Mouse (Mus musculus) lung, embryonic 14.5 days (tissue): ENCODE measurements at regions not wholly inside any gene's neighbourhood (a gene's known extent, or its start where the extent isn't known, plus 50 kb on each side); places are given as distances from the start of the nearest gene placed in this dataset.

ENCODE experiments used
- ATAC-seq: fragments of 200-750 bp; cut with Nextera tagmentation; 2 replicates; pipeline ENCODE4 v1.8.0; 2017; ENCODE audit warnings: mild to moderate bottlenecking, moderate TSS enrichment, moderate library complexity; ENCODE audit not compliant: insufficient read depth
- DNase-seq: peaks from one replicate; pipeline ENCODE4 v3.0.0-alpha.2; 2015
- H3K27ac ChIP-seq: fragments of 300-500 bp; sonication (generic); 2 replicates; pipeline ENCODE4 v1.5.1; 2014; ENCODE audit warnings: low read depth, mild to moderate bottlenecking, moderate library complexity
- H3K27me3 ChIP-seq: fragments of 300-500 bp; sonication (generic); 2 replicates; pipeline ENCODE4 v1.6.1; 2014; ENCODE audit warnings: low read length, control low read depth; ENCODE audit not compliant: insufficient read depth
- H3K36me3 ChIP-seq: fragments of 300-500 bp; sonication (generic); 2 replicates; pipeline ENCODE4 v1.6.1; 2014; ENCODE audit warnings: control low read depth; ENCODE audit not compliant: insufficient read depth
- H3K4me1 ChIP-seq: fragments of 300-500 bp; sonication (generic); 2 replicates; pipeline ENCODE4 v1.6.1; 2014; ENCODE audit warnings: antibody characterized with exemption, control low read depth; ENCODE audit not compliant: insufficient read depth
- H3K4me2 ChIP-seq: fragments of 300-500 bp; sonication (generic); 2 replicates; pipeline ENCODE4 v1.6.1; 2014; ENCODE audit warnings: mild to moderate bottlenecking
- H3K4me3 ChIP-seq: fragments of 300-500 bp; sonication (generic); 2 replicates; pipeline ENCODE4 v1.5.1; 2014; ENCODE audit warnings: low read depth, low read length
- H3K9ac ChIP-seq: fragments of 300-500 bp; sonication (generic); 2 replicates; pipeline ENCODE4 v1.6.1; 2014
- H3K9me3 ChIP-seq: fragments of 300-500 bp; sonication (generic); 2 replicates; pipeline ENCODE4 v1.6.1; 2016; ENCODE audit warnings: low read depth, low read length, control low read depth
- CTCF ChIP-seq: IDR thresholded peaks from 2 replicates; pipeline ENCODE4 v1.5.1; 2016; ENCODE audit warnings: antibody characterized with exemption, low read depth
- WGBS: fragments of 180-500 bp; shearing (Covaris S2); extraction: QIAGEN DNeasy Blood & Tissue Kit; methylation state at CpG from one replicate; pipeline ENCODE4 v1.1.7; 2014; 5-methylcytosine and 5-hydroxymethylcytosine counted together

DNA sequence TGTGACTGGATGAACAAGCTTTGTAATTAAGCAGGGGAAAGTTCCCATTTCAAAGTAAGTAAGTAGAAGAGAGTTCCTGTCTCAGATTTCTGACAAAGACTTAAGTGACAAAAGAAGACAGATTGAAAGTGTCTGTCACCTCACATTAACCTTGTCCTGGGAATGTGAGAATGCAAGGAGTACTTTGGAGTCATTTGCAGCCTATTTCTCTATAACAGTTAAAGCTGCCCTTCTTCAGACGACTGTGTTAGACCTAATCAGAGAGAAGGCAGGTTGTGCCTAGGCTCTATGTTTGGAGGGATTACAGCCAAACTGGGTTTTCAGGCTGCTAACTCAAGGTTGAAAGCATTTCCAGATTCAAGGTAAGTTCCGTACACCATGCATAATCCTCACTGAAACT is 446.5 kb downstream of the Pdgfc start:
- H3K27me3 ChIP-seq = no peaks in the 10 kb centered on the region
- no peaks in the 10 kb centered on the region for H3K4me1 ChIP-seq
- WGBS = 69% methylated on average over 2 of the region's 2 CpGs
- no peak for DNase-seq
- H3K4me2 ChIP-seq = no peak overlapping the region
- no peak overlapping the region for H3K27ac ChIP-seq
- no peaks in the 10 kb centered on the region for H3K9me3 ChIP-seq
- H3K36me3 ChIP-seq = no peaks in the 10 kb centered on the region
- no peak for ATAC-seq
- no peak overlapping the region for H3K9ac ChIP-seq
- no peak for TF ChIP-seq CTCF
- H3K4me3 ChIP-seq = no peak overlapping the region

DNA sequence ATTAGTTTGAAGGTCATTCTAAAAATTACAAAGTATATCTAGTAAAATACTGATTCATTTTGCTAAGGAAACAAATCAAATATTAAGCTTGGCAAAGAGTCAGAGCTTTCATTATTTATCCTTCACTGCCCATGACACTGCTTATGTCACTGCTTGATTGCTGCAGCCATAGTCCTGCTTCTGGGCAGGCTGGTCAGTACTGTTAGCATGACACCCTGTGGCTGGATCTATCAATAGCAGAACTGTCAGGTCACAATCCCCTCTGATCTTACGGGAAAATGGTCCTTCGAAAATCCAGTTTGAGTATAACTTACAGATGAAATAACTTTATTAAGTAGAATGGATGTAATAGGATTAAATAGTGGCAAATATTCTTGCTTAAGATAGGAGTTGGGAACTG is 447.1 kb downstream of the Pdgfc start:
- Histone ChIP-seq H3K27ac (no peak overlapping the region), H3K27me3 (no peaks in the 10 kb centered on the region), H3K9ac (no peak overlapping the region), H3K4me2 (no peak overlapping the region), H3K9me3 (no peaks in the 10 kb centered on the region; the same call in 1 of the 2 replicates), H3K4me1 (no peaks in the 10 kb centered on the region), H3K36me3 (no peaks in the 10 kb centered on the region), H3K4me3 (no peak overlapping the region)
- TF ChIP-seq CTCF = peak; percentile 54
- ATAC-seq (no peak), DNase-seq (peak; percentile 52)
- WGBS = 53% methylated on average over 2 of the region's 2 CpGs

DNA sequence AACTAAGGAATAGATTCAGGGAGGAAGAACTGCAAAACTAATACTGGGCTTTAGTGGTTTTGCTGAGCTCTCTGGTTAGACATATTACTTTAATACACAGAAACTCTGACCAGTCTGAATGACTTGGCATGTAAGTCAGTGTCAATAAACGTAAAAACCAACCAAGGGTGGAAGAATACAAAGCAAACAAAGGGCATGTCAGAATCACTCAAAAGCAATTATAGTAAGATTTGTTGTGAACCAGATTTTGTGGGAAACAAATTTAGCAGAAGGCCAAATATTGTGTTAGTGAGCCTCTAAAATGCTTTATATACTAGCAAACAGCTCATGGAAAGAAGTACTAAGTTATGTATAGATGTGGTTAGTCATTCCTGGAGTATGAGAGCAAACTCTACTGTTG is 427.1 kb upstream of the Ctso start:
- no peak for ATAC-seq
- Histone ChIP-seq H3K9ac (no peak overlapping the region), H3K27me3 (no peaks in the 10 kb centered on the region), H3K9me3 (no peaks in the 10 kb centered on the region), H3K4me3 (no peak overlapping the region), H3K4me1 (no peaks in the 10 kb centered on the region), H3K4me2 (no peak overlapping the region), H3K36me3 (no peaks in the 10 kb centered on the region), H3K27ac (no peak overlapping the region)
- no peak for TF ChIP-seq CTCF
- 74% methylated on average over 1 of the region's 1 CpGs for WGBS
- DNase-seq = no peak

DNA sequence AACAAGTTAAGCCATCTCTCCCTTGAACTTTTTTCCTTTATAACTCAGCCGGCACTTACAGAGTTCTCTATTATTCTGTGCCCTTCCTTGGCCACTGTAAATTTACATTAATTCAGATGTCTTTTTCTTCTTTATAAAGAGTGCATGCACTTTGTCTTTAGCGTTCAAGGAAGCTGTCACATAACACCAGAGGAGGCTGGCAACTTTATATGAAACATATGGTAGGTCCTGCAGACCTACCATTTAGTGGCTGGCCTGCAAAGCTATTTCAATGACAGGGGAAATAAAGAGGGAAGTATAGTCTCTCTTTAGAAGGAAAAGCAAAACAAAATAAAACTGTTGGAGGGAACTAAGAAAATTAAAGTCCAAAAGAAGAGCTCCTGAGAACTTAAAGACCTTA is 423.8 kb upstream of the Ctso start:
- no peaks in the 10 kb centered on the region for H3K27me3 ChIP-seq
- 31% methylated on average over 2 of the region's 2 CpGs for WGBS
- no peak overlapping the region for H3K4me3 ChIP-seq
- ATAC-seq (no peak), DNase-seq (no peak)
- no peaks in the 10 kb centered on the region for H3K9me3 ChIP-seq
- no peak overlapping the region for H3K4me2 ChIP-seq
- no peaks in the 10 kb centered on the region for H3K36me3 ChIP-seq
- H3K9ac ChIP-seq = no peak overlapping the region
- H3K27ac ChIP-seq = no peak overlapping the region
- no peaks in the 10 kb centered on the region for H3K4me1 ChIP-seq
- no peak for TF ChIP-seq CTCF

DNA sequence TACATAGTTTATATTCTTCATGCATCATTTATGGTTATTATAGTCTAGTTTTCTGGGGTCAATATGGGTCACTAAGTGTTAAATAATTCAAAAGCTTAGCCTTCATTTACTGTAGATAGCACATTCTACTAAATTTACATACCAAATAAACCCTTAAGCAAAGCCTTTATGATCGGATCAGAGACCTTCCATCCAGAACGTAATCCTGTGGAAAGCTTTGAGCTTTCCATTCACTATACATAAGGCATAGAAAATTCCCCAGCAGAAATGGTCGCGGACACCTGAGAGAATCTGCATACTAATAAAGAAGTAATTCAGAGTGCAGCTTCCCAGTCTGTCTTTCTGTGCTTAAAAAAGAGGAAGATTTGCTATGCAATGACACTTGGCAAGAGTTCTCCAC is 410.6 kb upstream of the Ctso start:
- H3K36me3 ChIP-seq = no peaks in the 10 kb centered on the region
- ATAC-seq (no peak), DNase-seq (no peak)
- TF ChIP-seq CTCF = no peak
- no peaks in the 10 kb centered on the region for H3K4me1 ChIP-seq
- H3K27me3 ChIP-seq = no peaks in the 10 kb centered on the region
- H3K4me2 ChIP-seq = no peak overlapping the region
- H3K9ac ChIP-seq = no peak overlapping the region
- H3K27ac ChIP-seq = no peak overlapping the region
- H3K4me3 ChIP-seq = no peak overlapping the region
- WGBS = 85% methylated on average over 4 of the region's 4 CpGs
- H3K9me3 ChIP-seq = no peaks in the 10 kb centered on the region

DNA sequence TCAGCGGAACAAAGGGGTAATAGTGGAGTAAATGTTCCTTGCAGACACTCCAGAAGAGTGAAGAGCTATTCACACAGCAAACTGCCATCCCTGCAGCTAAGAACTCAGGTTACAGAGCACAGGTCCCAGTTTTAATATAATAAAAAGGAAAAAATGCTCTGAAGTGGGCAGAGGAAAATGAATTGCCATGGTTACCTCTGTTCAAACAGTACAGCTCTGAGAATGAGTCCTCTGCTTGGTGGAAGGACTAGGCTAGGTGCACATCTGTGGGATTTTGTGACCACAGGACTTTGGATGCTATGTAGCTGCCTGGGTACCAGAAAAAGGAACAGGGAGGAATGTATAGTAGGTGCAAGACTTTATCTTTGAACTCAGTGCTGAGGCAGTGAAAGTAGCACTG is 401.5 kb upstream of the Ctso start:
- H3K9me3 ChIP-seq = no peaks in the 10 kb centered on the region
- no peak overlapping the region for H3K4me2 ChIP-seq
- no peak overlapping the region for H3K27ac ChIP-seq
- H3K4me1 ChIP-seq = no peaks in the 10 kb centered on the region
- no peaks in the 10 kb centered on the region for H3K36me3 ChIP-seq
- DNase-seq = peak; percentile 26
- WGBS = 56% methylated on average over 1 of the region's 1 CpGs
- no peak overlapping the region for H3K4me3 ChIP-seq
- peak; percentile 75 for ATAC-seq
- no peaks in the 10 kb centered on the region for H3K27me3 ChIP-seq
- H3K9ac ChIP-seq = no peak overlapping the region
- no peak for TF ChIP-seq CTCF

DNA sequence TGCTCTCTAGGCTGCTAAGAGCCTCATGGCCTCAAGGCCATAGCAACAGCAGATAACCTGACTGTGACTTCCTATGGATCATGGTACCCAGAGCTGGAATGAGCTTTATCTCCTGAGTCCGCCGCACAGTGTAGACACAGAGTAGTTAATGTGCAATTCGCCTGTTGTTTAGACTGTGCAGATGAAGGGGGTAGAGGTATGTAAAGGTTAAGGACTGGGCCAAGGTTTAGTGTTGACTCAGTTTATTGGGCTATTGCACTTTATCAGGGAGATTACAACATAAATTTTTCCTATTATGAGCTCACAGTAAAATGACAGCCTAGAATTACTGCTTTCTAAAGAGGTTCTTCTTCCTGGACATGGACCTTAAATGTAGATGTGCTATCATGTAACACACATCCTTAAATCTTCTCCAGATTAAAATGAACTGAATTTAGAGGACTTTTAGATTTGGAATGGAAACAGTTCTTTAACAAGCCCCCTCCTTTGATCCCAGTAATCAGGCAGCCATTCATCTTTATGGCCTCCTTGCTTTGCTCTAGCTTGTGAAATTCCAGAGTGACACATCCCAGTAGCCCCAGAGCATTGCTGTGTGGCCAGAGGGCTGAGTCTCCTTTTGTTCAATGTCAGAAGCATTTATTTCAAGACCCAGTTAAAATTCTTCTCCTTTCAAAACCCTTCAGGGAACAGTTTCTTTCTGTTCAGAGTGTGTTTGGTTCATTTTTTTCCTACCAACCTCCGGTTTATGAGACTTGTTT is 396.8 kb upstream of the Ctso start:
- 0 out of 2 replicates have a peak, but pooled peaks have one; percentile 31 for ATAC-seq
- no peak for TF ChIP-seq CTCF
- Histone ChIP-seq H3K9me3 (no peaks in the 10 kb centered on the region), H3K36me3 (no peaks in the 10 kb centered on the region), H3K27ac (no peak overlapping the region), H3K4me1 (no peaks in the 10 kb centered on the region), H3K27me3 (no peaks in the 10 kb centered on the region), H3K4me2 (no peak overlapping the region), H3K4me3 (no peak overlapping the region), H3K9ac (no peak overlapping the region)
- no peak for DNase-seq
- 49% methylated on average over 4 of the region's 4 CpGs for WGBS
